Mouse (Mus musculus) stomach, embryonic 14.5 days (tissue): ENCODE results near the gene Kazn. TPM values are rescaled to one million over a fixed set of nuclear protein-coding genes. Genes with fewer than 3 reads are reported as not detected.

ENCODE experiments used
- ATAC-seq: fragments of 200-750 bp; cut with Nextera tagmentation; 2 replicates; pipeline ENCODE4 v1.8.0; 2017; ENCODE audit warnings: low read depth, moderate TSS enrichment; ENCODE audit not compliant: insufficient number of reproducible peaks, insufficient read depth, low FRiP score
- H3K27ac ChIP-seq: fragments of 300-500 bp; sonication (generic); 2 replicates; pipeline ENCODE4 v1.5.1; 2014; ENCODE audit warnings: mild to moderate bottlenecking, low read length, moderate library complexity, mixed read lengths
- H3K27me3 ChIP-seq: fragments of 300-500 bp; sonication (generic); 2 replicates; pipeline ENCODE4 v1.6.1; 2014; ENCODE audit warnings: low read length, control low read depth, mixed read lengths; ENCODE audit not compliant: control insufficient read depth, insufficient read depth
- H3K36me3 ChIP-seq: fragments of 300-500 bp; sonication (generic); 2 replicates; pipeline ENCODE4 v1.6.1; 2014; ENCODE audit warnings: mild to moderate bottlenecking, control low read depth, low read length, moderate library complexity, mixed read lengths; ENCODE audit not compliant: control insufficient read depth, insufficient read depth
- H3K4me1 ChIP-seq: fragments of 300-500 bp; sonication (generic); 2 replicates; pipeline ENCODE4 v1.6.1; 2014; ENCODE audit warnings: low read length, control low read depth, mixed read lengths; ENCODE audit not compliant: control insufficient read depth, insufficient read depth
- H3K4me2 ChIP-seq: fragments of 300-500 bp; sonication (generic); replicated peaks from 2 replicates; pipeline ENCODE4 v1.6.1; 2014; ENCODE audit warnings: low read depth, low read length, control low read depth
- H3K4me3 ChIP-seq: fragments of 300-500 bp; sonication (generic); 2 replicates; pipeline ENCODE4 v1.5.1; 2014; ENCODE audit warnings: low read depth, low read length, control low read depth
- H3K9ac ChIP-seq: fragments of 300-500 bp; sonication (generic); replicated peaks from 2 replicates; pipeline ENCODE4 v1.6.1; 2014; ENCODE audit warnings: low read depth, mild to moderate bottlenecking, control low read depth, low read length, moderate library complexity, mixed read lengths
- H3K9me3 ChIP-seq: fragments of 300-500 bp; sonication (generic); 2 replicates; pipeline ENCODE4 v1.6.1; 2016; ENCODE audit warnings: low read depth, low read length, control low read depth; ENCODE audit not compliant: control insufficient read depth
- WGBS: fragments of 180-500 bp; shearing (Covaris S2); extraction: QIAGEN DNeasy Blood & Tissue Kit; methylation state at CpG from one replicate; pipeline ENCODE4 v1.1.7; 2014; 5-methylcytosine and 5-hydroxymethylcytosine counted together
- polyA plus RNA-seq: library from polyadenylated mRNA; unstranded; fragments of >200 nt; fragmentation: Nextera tagmentation; extraction: Ambion mirVana; gene quantifications from 2 replicates; pipeline ENCODE4 v1.2.1, GENCODE M21; 2014

The Kazn gene
- polyA plus RNA-seq, 1 experiment from 2014 or later: 12.5 TPM

DNA sequence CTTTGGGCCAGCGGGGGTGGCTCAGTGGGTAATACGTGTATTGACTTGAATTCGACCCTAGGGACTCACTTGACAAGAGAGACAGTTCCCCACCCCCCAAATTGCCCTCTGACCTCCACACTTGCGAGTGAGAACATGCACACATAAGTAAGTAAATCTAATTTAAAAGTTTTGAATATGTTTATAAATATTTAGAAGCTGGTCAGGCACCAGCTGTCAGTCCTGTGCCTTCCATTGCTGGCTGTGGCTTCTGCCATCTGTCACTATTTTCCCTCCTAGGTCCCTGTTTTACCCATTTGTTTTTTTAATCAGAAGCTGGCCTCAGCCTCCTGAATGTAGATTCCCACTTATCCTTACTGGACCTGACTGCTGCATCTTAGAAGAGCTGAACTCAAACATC is 150.8 kb downstream of the Kazn start:
- no peak overlapping the region for H3K4me3 ChIP-seq
- no peak overlapping the region for H3K9ac ChIP-seq
- H3K4me1 ChIP-seq: peaks cover 3% of the 10 kb centered on the region
- ATAC-seq: no peak
- H3K4me2 ChIP-seq: no peak overlapping the region
- no peak overlapping the region for H3K27ac ChIP-seq
- no peaks in the 10 kb centered on the region for H3K36me3 ChIP-seq
- H3K27me3 ChIP-seq: no peaks in the 10 kb centered on the region
- H3K9me3 ChIP-seq: no peaks in the 10 kb centered on the region
- 41% methylated on average over 4 of the region's 4 CpGs for WGBS

DNA sequence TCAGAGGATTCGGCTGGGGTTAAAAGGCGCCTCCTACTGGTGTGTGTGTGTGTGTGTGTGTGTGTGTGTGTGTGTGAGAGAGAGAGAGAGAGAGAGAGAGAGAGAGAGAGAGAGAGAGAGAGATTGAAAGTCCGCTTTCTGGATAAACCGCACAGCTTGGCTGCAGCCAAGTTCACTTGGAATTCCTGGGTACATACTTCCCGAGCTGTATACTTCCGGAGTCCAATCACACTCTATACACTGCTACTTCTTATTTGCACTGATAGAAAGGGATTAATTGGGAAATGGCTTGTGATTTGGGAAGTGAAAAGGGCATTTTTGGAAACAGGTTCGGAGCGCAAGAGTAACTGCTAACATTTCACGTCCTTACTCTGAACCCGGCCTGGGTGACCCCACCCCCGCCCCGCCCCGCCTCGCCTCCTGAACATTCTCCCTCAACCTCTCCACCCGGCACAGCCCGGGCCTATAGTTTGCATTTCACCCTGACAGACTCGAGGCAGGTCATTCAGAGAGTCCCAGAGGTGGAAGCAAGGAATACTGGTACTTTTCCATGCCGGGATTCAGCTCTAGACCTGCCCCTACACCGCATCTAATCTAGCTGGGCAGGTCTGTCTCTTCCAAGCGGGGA is 154.2 kb downstream of the Kazn start:
- Histone ChIP-seq H3K9ac (0 out of 2 replicates have a peak overlapping the region, but pooled peaks have one; percentile 53), H3K27ac (peak overlapping the region; percentile 92), H3K36me3 (no peaks in the 10 kb centered on the region), H3K4me3 (peak overlapping the region; percentile 70), H3K9me3 (no peaks in the 10 kb centered on the region), H3K27me3 (no peaks in the 10 kb centered on the region), H3K4me2 (peak overlapping the region; percentile 95), H3K4me1 (peaks cover 30% of the 10 kb centered on the region)
- no peak for ATAC-seq
- 6% methylated on average over 20 of the region's 20 CpGs for WGBS

DNA sequence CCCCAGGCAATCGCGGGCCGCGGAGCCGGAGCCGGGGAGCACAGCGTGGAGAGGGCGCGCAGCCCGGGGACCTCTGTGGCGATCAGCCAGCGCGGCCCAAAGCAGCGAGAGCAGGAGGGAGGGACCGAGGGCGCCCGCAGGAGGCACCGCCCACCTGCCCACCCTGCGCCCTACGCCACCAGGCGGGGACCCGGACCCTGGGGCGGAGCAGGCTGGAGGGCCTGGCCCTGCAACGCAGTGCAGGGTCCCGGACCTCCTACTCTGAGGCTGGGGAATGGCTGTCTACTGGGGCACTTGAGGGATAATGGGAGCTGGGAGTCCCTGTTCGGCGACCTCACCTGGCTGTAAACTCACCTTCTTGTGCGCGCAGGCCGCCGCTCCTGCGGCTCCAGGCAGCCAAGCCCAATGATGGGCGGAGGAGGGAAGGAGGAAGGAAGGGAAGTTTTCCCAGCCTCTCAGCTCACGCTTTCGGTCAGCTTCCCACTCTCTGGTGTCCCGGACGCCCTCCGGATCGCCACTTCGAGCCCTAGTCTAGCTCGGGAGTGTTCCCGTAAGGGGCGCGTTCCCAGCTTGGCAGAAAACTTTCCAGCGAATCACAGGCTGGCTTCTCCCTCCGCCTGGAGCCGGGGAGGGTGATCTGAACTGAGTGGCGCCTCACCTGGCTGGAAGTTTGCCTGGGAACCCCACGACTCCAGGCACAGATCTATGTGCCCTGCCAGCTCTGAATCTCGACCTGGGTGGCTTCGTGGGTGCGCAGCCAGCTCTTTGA is 154.9 kb downstream of the Kazn start, which contains the start of gene Tmem51:
Gene Tmem51 (minus strand): TSS at position 174 of the 769 bp plus-strand sequence.
- Histone ChIP-seq H3K27ac (peak within 1 kb of the TSS; percentile 92), H3K9me3 (no peaks in the 10 kb centered on the region), H3K4me2 (peak within 1 kb of the TSS; percentile 95), H3K4me3 (peak within 1 kb of the TSS; percentile 70), H3K36me3 (no peaks in the 10 kb centered on the region), H3K4me1 (peaks cover 32% of the 10 kb centered on the region), H3K27me3 (no peaks in the 10 kb centered on the region), H3K9ac (peak within 1 kb of the TSS; percentile 53)
- under 1% methylated on average over 52 of the region's 52 CpGs for WGBS
- ATAC-seq: peak; percentile 92

DNA sequence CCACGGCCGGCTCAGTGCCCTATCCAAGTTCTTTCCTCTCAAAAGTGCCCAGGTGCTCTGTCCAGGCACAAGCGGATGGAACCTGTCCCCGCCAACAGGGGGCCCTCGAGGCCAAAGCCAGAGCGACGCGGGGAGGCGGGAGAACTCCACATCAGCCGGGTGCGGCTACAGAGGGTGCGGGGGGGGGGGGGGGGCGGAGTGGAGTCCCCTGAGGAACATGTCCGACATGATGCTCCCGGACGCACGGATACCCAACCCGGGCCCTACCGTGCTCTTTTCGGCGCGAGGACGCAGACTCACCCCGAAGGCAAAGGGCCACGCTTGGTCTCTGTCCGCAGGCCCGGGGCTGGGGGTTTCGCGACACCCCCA is 155.5 kb downstream of the Kazn start:
- peak overlapping the region; percentile 92 for H3K27ac ChIP-seq
- no peaks in the 10 kb centered on the region for H3K9me3 ChIP-seq
- H3K27me3 ChIP-seq: no peaks in the 10 kb centered on the region
- WGBS: under 1% methylated on average over 26 of the region's 29 CpGs
- peak overlapping the region; percentile 53 for H3K9ac ChIP-seq
- H3K4me2 ChIP-seq: peak overlapping the region; percentile 95
- H3K4me1 ChIP-seq: peaks cover 32% of the 10 kb centered on the region
- ATAC-seq: peak; percentile 64
- no peaks in the 10 kb centered on the region for H3K36me3 ChIP-seq
- peak overlapping the region; percentile 70 for H3K4me3 ChIP-seq

DNA sequence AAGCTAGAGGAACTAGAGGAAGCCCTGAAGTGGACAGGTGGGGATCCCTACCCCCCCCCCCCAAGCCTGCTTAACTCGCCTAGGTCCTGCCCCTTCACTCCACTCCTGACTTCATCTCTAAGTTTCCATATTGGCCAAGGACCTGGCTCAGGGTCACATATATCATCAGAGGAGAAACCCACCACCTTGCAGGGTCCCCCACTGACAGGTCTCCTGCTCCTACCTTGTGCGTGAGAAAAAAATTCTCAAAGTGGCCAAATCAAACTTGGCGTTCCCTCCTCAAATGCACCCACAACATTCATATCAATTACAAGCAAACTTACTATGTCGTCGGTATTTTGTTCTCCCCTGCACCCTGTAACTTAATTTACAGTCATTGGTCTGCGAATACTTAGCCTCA is 156.0 kb downstream of the Kazn start:
- ATAC-seq: no peak
- WGBS: 47% methylated on average over 6 of the region's 6 CpGs
- no peaks in the 10 kb centered on the region for H3K36me3 ChIP-seq
- H3K4me2 ChIP-seq: peak overlapping the region; percentile 95
- H3K27me3 ChIP-seq: no peaks in the 10 kb centered on the region
- H3K4me1 ChIP-seq: peaks cover 32% of the 10 kb centered on the region
- peak overlapping the region; percentile 70 for H3K4me3 ChIP-seq
- H3K9ac ChIP-seq: 0 out of 2 replicates have a peak overlapping the region, but pooled peaks have one; percentile 53
- H3K27ac ChIP-seq: no peak overlapping the region; the same call in 1 of the 2 replicates
- no peaks in the 10 kb centered on the region for H3K9me3 ChIP-seq

DNA sequence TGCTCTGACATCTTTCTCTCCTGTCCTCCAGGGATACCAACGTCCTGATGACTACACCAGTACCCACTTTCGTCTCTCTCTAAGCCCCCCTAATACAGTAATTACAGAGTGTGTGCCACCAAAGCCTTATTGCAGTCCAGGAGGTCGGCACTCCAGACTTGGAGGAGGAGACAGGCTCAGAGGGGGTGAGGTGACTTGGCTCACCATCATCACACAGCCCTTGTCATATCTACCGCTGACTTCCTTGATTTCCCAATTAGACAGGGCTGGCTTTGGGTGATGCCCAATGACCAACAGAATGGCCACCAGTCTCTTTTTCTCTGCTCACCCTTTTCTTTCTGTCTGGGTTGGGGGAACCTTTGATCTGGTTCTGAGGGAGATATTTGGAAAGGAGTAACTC is 156.5 kb downstream of the Kazn start:
- no peak overlapping the region for H3K27ac ChIP-seq
- peak overlapping the region; percentile 70 for H3K4me3 ChIP-seq
- 81% methylated on average over 4 of the region's 4 CpGs for WGBS
- ATAC-seq: no peak
- peaks cover 37% of the 10 kb centered on the region for H3K4me1 ChIP-seq
- peak overlapping the region; percentile 95 for H3K4me2 ChIP-seq
- no peaks in the 10 kb centered on the region for H3K36me3 ChIP-seq
- H3K9ac ChIP-seq: no peak overlapping the region
- no peaks in the 10 kb centered on the region for H3K27me3 ChIP-seq
- no peaks in the 10 kb centered on the region for H3K9me3 ChIP-seq

DNA sequence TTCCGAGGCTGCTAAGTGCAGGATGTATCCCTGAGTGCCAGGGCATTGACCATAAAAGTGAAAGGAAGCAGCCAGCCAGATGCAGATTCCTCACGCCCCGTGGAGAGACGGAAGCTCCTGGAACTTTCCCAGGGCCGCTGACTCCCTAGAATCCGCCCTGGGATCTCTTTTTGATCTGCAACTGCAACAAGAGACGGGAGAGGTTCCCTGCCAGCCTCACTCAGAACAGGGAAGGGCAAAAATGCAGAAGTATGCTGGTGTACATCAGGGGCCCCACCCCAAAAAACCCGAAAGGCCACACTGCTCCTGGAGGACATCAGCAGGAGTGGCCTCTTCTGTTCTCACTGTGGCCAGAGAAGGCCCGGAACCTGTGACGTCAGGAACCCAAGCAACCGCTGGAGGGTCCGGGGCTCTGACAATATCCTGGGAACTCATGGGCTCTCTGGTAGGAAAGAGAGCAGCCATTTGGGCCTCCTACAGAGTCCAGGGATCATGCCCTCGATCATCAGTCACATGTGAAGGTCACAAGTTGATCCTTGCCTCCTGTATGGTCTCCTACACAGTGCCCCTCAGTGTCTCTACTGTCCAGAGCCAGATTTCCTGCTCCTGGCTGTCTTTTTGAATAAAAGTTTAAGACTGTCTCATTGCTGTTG is 157.4 kb downstream of the Kazn start:
- peaks cover 42% of the 10 kb centered on the region for H3K4me1 ChIP-seq
- no peaks in the 10 kb centered on the region for H3K9me3 ChIP-seq
- WGBS: 49% methylated on average over 13 of the region's 13 CpGs
- no peaks in the 10 kb centered on the region for H3K36me3 ChIP-seq
- H3K4me2 ChIP-seq: peak overlapping the region; percentile 26
- H3K4me3 ChIP-seq: no peak overlapping the region; the same call in 1 of the 2 replicates
- no peak overlapping the region for H3K9ac ChIP-seq
- no peak for ATAC-seq
- H3K27me3 ChIP-seq: no peaks in the 10 kb centered on the region
- no peak overlapping the region for H3K27ac ChIP-seq

DNA sequence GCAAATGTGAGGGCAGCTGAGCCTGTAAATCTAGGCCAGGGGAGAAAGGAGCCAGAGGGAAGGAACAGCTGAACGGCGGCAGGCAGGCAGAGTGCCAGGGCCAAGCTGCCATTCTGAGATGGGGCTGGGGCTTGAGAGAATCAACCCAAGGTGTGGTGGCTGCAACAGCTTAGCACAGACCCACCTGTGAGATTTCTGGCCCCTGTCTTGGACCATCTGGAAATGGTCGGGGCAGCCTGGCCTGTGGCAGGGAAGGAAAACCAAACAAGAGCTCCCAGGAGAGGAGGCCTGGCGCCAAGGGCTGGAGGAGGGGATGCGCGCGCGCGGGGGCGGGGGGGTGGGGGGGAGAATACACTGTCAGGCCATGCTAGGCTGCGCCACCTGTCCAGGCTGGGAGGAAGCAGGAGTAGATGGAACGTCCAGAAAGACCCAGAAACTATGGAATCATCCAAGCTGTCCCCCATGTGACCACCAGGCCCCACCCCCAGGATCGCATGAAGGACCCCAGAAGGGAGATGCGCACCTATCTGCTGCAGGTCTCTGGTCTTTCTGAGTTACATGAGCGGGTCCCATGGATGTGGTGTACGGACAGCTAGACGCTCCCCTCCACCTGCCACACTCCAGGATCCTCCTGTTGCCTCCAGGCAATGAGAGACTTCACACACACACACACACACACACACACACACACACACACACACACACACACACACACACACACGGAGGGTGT is 158.1 kb downstream of the Kazn start:
- no peak for ATAC-seq
- H3K4me2 ChIP-seq: peak overlapping the region; percentile 26
- H3K27ac ChIP-seq: 0 out of 2 replicates have a peak overlapping the region, but pooled peaks have one; percentile 16
- no peaks in the 10 kb centered on the region for H3K9me3 ChIP-seq
- WGBS: 52% methylated on average over 18 of the region's 18 CpGs
- no peaks in the 10 kb centered on the region for H3K27me3 ChIP-seq
- peaks cover 42% of the 10 kb centered on the region for H3K4me1 ChIP-seq
- no peak overlapping the region for H3K4me3 ChIP-seq
- no peak overlapping the region for H3K9ac ChIP-seq
- H3K36me3 ChIP-seq: no peaks in the 10 kb centered on the region
